Mouse (Mus musculus): Measurements from ENCODE around the gene Ror2.

The Ror2 gene

DNA sequence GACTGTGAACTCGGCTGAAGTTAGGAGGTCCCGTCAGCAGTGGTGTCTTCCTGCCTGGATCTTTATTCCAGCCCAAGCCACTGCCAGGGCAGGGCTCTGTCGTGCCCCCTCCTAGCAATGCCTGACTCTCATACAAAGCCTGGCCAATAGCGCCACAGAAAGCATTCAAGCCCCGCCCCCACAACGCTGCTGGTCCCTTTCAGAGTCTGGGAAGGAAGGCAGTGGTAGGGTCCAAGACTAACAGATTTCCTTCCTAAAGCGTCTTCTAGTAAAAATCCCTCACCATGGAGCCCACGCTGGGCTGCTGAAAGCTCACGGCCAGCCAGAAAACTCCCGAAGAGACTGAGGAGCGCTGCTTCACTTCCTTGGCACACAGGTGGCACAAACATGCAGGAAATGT lies 165.0 kb downstream of the Ror2 start:
- peak; percentile 71 for DNase-seq

DNA sequence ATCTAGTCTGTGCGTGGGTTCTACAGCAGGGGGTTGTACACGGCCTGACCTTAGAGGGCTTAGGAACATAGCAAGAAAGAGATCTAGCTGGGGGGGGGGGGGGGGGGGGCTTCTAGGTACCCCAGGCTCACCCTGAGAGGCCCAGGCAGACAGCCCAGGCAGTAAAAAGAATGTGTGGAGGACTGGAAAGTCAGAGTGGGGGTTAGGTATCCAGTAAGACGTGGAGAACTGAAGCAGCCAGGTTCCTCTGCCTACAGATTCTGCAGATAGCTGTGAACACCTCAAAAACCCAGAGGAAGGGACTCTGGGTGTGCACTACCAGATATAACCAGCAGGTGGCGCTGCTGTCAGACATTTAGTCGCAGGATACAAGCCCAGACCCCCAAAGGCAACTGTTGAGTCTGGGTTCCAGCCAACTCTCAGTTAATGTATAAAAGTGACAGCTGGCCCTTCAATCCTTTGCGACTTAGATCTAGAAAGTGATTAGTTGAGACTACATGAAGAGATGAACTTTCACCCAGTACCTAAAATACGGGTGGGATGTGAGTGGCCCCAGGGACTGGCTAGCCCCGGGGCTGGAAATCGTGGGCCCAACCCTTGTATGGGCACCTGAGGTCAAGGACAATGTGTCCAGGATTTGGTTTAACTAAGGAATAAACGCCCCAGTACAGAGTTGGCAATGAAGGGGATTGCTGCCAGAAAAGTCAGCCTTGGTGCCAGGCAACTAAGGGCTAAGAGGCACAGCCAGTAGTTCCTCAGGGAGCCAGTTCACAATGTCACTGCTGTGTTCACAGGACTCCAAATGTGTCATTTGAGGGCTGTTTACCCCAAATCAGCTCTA lies 166.1 kb downstream of the Ror2 start:
- peak; percentile 91 for DNase-seq

- DNase-seq: no peak
Observed at GRCm38 (mm10) chr13:53118398-53118797, 167.5 kb downstream of the Ror2 start.

DNA sequence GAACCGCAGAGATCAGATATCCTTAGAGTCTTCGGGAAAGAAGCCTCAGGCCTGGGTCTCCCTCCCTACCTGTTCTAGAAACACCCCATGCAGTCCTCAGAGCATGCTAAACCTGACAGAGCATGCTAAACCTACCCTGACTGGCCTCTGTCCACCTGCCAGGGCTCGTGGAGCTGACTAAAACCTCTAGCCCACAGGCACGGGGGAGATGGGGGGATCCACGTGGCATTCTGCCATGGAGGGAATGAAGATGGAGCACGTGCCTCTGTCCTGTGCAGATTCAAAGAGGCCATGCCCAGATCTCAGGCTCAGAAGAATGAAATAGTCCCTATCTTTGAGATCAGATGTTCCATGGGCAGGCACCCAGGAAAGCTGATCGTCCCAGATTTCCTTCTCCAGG lies 168.0 kb downstream of the Ror2 start:
- DNase-seq: no peak

- no peak for DNase-seq
Observed at GRCm38 (mm10) chr13:53110249-53110578, 175.7 kb downstream of the Ror2 start.

- peak; percentile 97 for DNase-seq
Observed at GRCm38 (mm10) chr13:53109560-53110248, 176.2 kb downstream of the Ror2 start.

GRCm38 (mm10) chr13:53106676-53107075 lies 179.2 kb downstream of the Ror2 start:
- no peak for DNase-seq

DNA sequence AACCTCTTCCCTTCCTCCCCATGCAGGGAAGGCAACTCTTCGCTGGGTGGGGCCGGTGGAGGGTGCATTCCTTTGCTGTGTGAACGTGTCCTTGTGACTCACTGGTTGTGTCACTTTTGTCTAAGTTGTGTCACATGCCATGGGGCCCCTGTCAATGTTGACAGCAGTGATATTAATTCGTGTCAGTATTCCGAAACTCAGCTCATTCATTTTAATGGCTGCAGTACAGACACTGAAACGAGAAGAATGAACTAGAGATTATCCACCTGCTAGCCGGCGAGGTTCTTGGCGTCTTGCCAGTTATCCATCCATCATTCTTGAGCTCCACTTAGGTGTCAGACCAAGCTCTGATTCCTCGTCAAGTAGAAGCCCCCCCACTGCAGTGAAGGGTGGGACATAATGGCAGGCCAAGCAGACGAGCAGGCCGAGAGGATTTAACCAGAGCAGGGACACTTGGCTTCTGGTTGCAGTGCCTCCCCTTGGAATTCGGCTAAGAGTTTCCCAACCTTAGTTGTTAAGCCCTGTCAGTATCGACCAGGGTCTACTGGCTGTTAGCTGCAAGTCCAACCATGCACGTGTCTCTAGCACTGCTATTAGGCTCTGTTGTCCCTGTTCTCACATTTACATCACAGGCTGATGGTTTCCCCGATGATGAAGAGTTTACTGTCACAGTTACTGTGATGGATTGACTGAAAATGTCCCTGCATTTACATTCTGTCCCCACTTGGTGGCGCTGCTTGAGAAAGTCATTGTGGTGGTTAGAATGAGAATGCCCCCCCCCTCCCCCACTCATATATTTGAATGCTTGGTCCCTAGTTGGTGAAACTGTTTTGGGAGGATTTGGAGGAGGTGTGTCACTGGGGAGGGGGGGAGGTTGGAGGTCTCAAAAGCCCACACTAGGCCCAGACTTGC lies 185.9 kb downstream of the Ror2 start:
- DNase-seq: no peak

DNA sequence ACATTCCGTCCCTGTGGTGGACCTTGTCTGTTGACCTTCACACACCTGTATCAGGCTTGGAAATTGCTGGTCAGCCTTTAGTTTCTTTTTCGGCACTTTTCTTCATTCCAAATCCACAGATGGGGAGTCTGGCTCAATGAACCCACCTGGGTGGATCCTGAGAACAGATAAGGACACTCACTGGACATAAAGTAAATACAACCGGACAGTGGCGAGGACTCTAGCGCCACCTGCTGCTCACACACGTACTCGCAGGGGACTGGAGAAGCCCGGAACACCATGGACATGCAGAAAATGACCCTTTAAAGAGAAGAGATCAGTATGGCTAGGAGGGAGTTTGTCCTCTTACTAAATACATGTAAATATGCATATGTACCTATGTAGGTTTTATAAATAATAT lies 189.3 kb downstream of the Ror2 start:
- peak; percentile 74 for DNase-seq

GRCm38 (mm10) chr13:53095222-53095621 lies 190.7 kb downstream of the Ror2 start:
- DNase-seq: peak; percentile 81

DNA sequence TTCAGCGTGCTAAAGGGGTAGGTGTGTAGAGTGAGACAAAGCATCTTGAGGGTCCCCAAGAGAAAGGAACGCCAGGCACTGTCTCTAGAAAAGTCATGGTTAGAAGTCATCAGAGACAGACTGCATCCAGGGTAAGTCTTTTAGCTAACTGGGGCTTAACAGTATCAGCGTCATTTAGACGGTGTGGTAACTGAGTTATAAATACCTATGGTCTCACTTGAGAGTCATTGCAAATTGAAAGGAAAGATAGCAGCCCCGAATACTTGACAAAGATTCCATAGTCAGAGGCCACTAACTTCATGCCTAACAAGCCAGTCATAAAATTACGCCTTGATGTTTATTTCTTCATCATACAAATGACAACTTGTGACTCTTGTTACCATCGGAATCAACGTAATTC lies 191.3 kb downstream of the Ror2 start:
- no peak for DNase-seq

- DNase-seq: no peak
Observed at GRCm38 (mm10) chr13:53093407-53093806, 192.5 kb downstream of the Ror2 start.

DNA sequence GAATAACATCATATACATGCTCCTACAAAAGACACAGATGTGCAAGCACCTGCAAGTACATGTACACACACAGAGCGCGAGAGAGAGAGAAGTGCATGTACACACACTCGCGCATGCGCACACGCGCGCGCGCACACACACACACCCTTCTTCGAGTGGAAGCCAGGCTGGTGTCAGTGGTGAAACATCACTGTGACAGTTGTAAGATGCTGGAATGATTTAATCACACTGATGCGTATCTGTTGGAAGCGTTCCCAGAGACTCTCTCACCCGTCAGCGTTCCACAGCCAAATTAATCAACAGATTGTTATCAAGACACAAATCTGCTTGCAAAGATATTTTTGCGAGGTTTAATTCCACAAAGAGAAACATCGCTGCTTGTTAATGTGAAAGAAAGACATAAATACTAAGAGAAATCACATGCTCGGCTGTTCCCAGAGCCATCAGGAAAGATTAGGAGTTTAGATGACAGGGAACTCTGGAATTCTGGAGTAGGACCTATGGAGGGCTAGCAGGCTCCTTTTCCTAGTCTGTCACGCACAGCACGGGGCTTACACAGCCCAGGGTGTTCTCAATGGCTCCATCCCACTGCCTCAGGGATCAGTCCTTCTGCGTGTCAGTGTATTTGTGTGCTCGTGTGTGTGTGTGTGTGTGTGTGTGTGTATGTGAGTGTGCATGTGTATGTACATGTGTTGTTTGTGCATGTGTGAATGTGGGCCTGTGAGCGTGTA lies 199.2 kb downstream of the Ror2 start:
- DNase-seq: no peak

GRCm38 (mm10) chr13:53081846-53082245 lies 204.1 kb downstream of the Ror2 start:
- DNase-seq: peak; percentile 42

DNA sequence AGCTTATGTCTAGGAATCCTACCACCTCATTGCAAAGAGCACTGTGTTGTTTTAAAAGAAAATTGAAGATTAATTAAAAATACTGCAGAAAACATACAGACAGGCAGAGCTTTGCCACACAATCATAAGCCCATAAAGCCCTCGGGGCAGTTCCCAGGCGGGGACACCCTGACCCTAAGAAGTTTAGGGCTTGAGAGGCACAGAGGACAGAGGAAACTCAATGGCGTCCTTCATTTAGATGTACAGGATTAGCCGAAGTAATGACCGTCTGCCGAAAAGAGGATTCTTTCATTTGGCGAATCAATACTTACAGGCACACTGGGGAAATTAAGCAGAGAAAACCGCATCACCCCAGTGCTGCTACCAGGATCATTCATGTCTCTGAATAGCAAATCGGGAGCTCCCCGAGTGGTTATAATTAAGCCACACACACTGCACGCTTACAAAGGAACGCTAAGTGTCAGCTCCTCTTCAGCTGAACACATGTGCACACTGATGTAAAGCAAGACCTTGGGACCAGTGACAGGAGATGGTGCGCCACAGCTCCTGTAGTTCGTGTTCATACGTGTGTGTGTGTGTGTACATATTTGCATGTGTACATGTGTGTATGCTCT lies 208.1 kb downstream of the Ror2 start:
- no peak for DNase-seq

DNA sequence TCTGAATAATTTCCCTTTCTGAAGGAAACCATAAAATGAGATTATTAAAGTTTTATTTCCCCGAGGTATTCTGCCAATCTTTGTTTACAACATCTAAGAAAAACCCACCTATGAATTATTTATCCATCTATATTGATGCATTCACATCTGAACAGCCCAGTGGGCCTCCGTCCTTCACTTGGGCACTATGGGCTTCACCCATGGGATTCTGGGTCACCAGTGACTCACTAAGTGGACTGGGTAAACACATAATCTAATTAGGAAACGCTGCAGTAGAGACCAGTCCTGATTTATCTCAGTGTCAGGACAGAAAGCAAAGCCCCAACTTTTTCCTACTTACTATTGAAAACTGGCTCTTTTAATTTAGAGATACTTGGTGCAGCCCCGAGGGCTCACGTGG lies 210.9 kb downstream of the Ror2 start:
- DNase-seq: no peak

GRCm38 (mm10) chr13:53069076-53069690 lies 216.7 kb downstream of the Ror2 start:
- DNase-seq: no peak

DNA sequence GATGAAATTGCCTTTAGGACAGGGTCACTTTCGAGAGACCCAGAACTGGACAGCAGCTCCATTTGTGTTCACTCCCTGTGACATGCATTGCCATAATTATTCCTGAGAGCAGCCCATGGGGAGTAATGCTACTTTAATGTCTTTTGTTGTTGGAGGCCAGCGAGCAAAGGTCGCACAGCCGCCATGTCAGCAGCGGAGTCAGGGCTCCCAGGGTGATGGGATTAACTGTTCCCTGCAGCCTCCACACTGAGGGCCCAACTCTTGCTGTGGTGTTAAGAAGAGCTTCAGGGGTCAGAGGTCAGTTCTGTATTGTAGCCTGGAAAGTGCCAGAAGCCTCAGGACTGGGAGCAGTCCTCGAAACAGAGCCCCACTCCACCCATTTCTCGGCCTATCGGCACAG lies 217.5 kb downstream of the Ror2 start:
- peak; percentile 55 for DNase-seq

GRCm38 (mm10) chr13:53067949-53068348 lies 218.0 kb downstream of the Ror2 start:
- DNase-seq: no peak

DNA sequence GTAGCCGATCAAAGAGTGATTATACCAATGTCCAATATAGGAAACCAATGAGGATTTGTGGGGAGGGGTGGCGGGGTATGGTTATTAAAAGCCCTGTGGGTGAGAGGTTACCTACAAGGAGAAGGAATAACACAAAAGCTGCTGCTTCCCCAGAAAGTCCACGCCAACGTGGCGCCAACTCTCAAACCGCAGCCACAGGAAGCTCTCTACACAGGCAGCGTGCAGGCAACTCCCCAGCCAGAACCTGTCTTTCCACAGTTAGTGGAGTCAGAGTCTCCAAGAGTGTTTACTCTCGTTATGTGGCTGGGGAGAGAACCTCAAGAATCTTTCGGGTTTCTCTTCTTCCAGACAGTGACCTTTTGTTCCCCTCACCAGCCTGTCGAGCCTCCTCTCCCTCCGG lies 220.8 kb downstream of the Ror2 start:
- DNase-seq: no peak

DNA sequence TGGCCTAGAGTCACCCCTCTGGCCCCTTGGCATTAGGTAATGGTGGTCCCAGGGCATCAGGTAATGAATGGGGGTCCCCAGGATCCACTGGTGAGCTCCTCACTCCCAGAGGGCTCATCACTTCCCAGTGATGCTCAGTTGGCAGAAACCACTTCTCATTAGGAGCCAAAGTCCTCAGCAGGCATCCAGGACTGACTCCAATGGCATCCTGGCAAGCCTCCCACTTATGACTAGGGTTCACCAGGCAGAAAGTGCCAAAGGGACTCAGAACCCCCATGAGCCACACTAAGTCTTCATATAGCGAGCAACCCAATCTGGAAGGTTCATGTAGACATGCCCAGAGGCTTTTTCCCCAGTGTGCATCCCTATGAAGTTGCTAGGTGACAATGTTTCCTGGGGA lies 221.2 kb downstream of the Ror2 start:
- DNase-seq: no peak

Data from embryo, embryonic 11 days (tissue).